Mouse (Mus musculus) lung, embryonic 14.5 days (tissue): ENCODE data around the gene Tgfbr1. TPM values are rescaled to one million over a fixed set of nuclear protein-coding genes. Genes with fewer than 3 reads are reported as not detected.

Experiments
- ATAC-seq: fragments of 200-750 bp; cut with Nextera tagmentation; 2 replicates; pipeline ENCODE4 v1.8.0; 2017; ENCODE audit warnings: mild to moderate bottlenecking, moderate TSS enrichment, moderate library complexity; ENCODE audit not compliant: insufficient read depth
- DNase-seq: peaks from one replicate; pipeline ENCODE4 v3.0.0-alpha.2; 2015
- H3K27ac ChIP-seq: fragments of 300-500 bp; sonication (generic); 2 replicates; pipeline ENCODE4 v1.5.1; 2014; ENCODE audit warnings: low read depth, mild to moderate bottlenecking, moderate library complexity
- H3K27me3 ChIP-seq: fragments of 300-500 bp; sonication (generic); 2 replicates; pipeline ENCODE4 v1.6.1; 2014; ENCODE audit warnings: low read length, control low read depth; ENCODE audit not compliant: insufficient read depth
- H3K36me3 ChIP-seq: fragments of 300-500 bp; sonication (generic); 2 replicates; pipeline ENCODE4 v1.6.1; 2014; ENCODE audit warnings: control low read depth; ENCODE audit not compliant: insufficient read depth
- H3K4me1 ChIP-seq: fragments of 300-500 bp; sonication (generic); 2 replicates; pipeline ENCODE4 v1.6.1; 2014; ENCODE audit warnings: antibody characterized with exemption, control low read depth; ENCODE audit not compliant: insufficient read depth
- H3K4me2 ChIP-seq: fragments of 300-500 bp; sonication (generic); 2 replicates; pipeline ENCODE4 v1.6.1; 2014; ENCODE audit warnings: mild to moderate bottlenecking
- H3K4me3 ChIP-seq: fragments of 300-500 bp; sonication (generic); 2 replicates; pipeline ENCODE4 v1.5.1; 2014; ENCODE audit warnings: low read depth, low read length
- H3K9ac ChIP-seq: fragments of 300-500 bp; sonication (generic); 2 replicates; pipeline ENCODE4 v1.6.1; 2014
- H3K9me3 ChIP-seq: fragments of 300-500 bp; sonication (generic); 2 replicates; pipeline ENCODE4 v1.6.1; 2016; ENCODE audit warnings: low read depth, low read length, control low read depth
- CTCF ChIP-seq: IDR thresholded peaks from 2 replicates; pipeline ENCODE4 v1.5.1; 2016; ENCODE audit warnings: antibody characterized with exemption, low read depth
- WGBS: fragments of 180-500 bp; shearing (Covaris S2); extraction: QIAGEN DNeasy Blood & Tissue Kit; methylation state at CpG from one replicate; pipeline ENCODE4 v1.1.7; 2014; 5-methylcytosine and 5-hydroxymethylcytosine counted together
- polyA plus RNA-seq: library from polyadenylated mRNA; unstranded; fragments of >200 nt; fragmentation: Nextera tagmentation; extraction: Ambion mirVana; gene quantifications from 2 replicates; pipeline ENCODE4 v1.2.1, GENCODE M21; 2014

The Tgfbr1 gene
- polyA plus RNA-seq, 1 experiment from 2014 or later: 36.6 TPM

GRCm38 (mm10) chr4:47449116-47449515, 96.1 kb downstream of the Tgfbr1 start:
- DNase-seq: no peak
- TF ChIP-seq CTCF: no peak
- H3K4me3 ChIP-seq: no peak overlapping the region

GRCm38 (mm10) chr4:47449586-47450522, 96.8 kb downstream of the Tgfbr1 start:
- no peak overlapping the region for H3K4me2 ChIP-seq
- H3K27ac ChIP-seq: no peak overlapping the region
- 31% methylated on average over 18 of the region's 18 CpGs for whole genome bisulfite sequencing
- no peak for DNase-seq
- H3K4me1 ChIP-seq: no peaks in the 10 kb centered on the region
- no peak for TF ChIP-seq CTCF
- ATAC-seq: no peak
- H3K9me3 ChIP-seq: no peaks in the 10 kb centered on the region
- no peak overlapping the region for H3K4me3 ChIP-seq
- no peaks in the 10 kb centered on the region for H3K27me3 ChIP-seq
- H3K9ac ChIP-seq: no peak overlapping the region
- no peaks in the 10 kb centered on the region for H3K36me3 ChIP-seq

More at GRCm38 (mm10) chr4:47449116-47449515, 96.1 kb downstream of the Tgfbr1 start:
- H3K36me3 ChIP-seq: no peaks in the 10 kb centered on the region
- no peak overlapping the region for H3K4me2 ChIP-seq
- ATAC-seq: no peak
- no peaks in the 10 kb centered on the region for H3K9me3 ChIP-seq
- no peaks in the 10 kb centered on the region for H3K4me1 ChIP-seq
- H3K9ac ChIP-seq: no peak overlapping the region
- H3K27ac ChIP-seq: no peak overlapping the region
- 52% methylated on average over 5 of the region's 5 CpGs for WGBS
- H3K27me3 ChIP-seq: no peaks in the 10 kb centered on the region

Other genes with a start within 250 kb of the Tgfbr1 start
- gene Col15a1, start 145.1 kb upstream of the Tgfbr1 start, polyA plus RNA-seq: 22.1 and 22.8 TPM in 2 replicates
- 56.3 and 59.6 TPM in 2 replicates for gene Alg2, start 121.1 kb downstream of the Tgfbr1 start, polyA plus RNA-seq
- 404 and 428 TPM in 2 replicates for gene Sec61b, start 121.4 kb downstream of the Tgfbr1 start, polyA plus RNA-seq